Mouse (Mus musculus) heart, adult 2 months (tissue): ENCODE results near the gene Ssb.

Source experiments
- CTCF ChIP-seq: fragments of 200-600 bp; IDR thresholded peaks from 2 replicates; pipeline ENCODE4 v1.8.1; 2022; ENCODE audit warnings: antibody characterized with exemption, mild to moderate bottlenecking, moderate library complexity
- POLR2A ChIP-seq: fragments of 200-500 bp; IDR thresholded peaks from 2 replicates; pipeline ENCODE4 v1.6.1; 2011; ENCODE audit warnings: mild to moderate bottlenecking, low read depth, low read length, control low read depth; ENCODE audit not compliant: insufficient read depth

DNA sequence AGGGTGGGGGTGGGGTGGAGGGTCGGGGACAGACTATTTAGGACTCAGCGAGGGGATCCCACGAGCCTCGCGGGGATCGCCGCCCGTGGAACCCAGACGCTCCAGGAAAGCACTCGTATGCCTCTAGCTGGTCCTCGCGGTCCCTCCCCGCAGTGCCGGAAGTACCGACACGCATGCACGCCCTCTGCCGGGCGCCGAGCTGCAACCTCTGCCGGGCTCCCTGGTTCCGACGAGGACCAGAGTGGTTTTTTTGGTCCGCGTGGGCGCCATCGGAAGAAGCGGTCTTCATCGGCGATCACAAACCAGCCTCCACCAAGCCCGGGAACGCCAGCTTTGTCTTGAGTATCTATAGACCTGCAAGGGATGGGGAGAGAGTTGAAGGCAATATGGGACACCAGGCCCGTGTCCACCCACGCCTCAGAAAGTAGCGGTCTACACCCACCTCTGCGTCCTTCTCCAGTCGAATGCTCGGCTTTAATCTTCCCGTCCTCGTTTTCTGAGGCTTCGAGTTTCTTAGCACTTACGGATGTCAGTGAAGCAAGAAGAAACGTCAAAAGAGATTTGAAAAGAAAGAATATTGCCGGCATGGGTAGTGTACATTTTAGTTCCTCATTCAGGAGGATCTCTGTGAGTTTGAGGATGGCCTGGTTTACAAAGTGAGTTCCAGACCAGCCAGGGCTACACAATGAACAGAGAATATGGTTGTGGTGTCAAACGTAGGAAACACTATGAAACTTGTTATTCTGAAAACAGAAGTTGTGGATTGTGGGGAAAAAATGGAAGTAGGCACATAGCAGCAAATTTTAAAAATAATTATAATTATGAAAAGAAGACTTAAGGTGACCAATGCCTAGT lies 24.3 kb downstream of the Ssb start, which contains the start of gene Mettl5:
- TF ChIP-seq POLR2A (peak; percentile 88), CTCF (peak; percentile 86)
